Mouse (Mus musculus) intestine, embryonic 14.5 days (tissue): Measurements from ENCODE around the gene Zc3h7b. TPM values are rescaled to one million over a fixed set of nuclear protein-coding genes. Genes with fewer than 3 reads are reported as not detected.

Experiments
- ATAC-seq: fragments of 200-750 bp; cut with Nextera tagmentation; replicated peaks from 2 replicates; pipeline ENCODE4 v1.8.0; 2017; ENCODE audit warnings: low read depth, moderate number of reproducible peaks, moderate TSS enrichment, moderate library complexity; ENCODE audit not compliant: low FRiP score, low TSS enrichment
- DNase-seq: peaks from one replicate; pipeline ENCODE4 v3.0.0-alpha.2; 2018; ENCODE audit warnings: low spot score
- H3K27ac ChIP-seq: fragments of 300-500 bp; sonication (generic); 2 replicates; pipeline ENCODE4 v1.5.1; 2014; ENCODE audit warnings: low read depth, mild to moderate bottlenecking, control low read depth
- H3K27me3 ChIP-seq: fragments of 300-500 bp; sonication (generic); replicated peaks from 2 replicates; pipeline ENCODE4 v1.6.1; 2014; ENCODE audit warnings: low read length, control low read depth; ENCODE audit not compliant: control insufficient read depth, insufficient read depth
- H3K36me3 ChIP-seq: fragments of 300-500 bp; sonication (generic); 2 replicates; pipeline ENCODE4 v1.6.1; 2014; ENCODE audit warnings: low read length, control low read depth; ENCODE audit not compliant: control insufficient read depth, insufficient read depth
- H3K4me1 ChIP-seq: fragments of 300-500 bp; sonication (generic); replicated peaks from 2 replicates; pipeline ENCODE4 v1.6.1; 2014; ENCODE audit warnings: low read length, control low read depth, mixed read lengths; ENCODE audit not compliant: control insufficient read depth, insufficient read depth
- H3K4me2 ChIP-seq: fragments of 300-500 bp; sonication (generic); 2 replicates; pipeline ENCODE4 v1.6.1; 2014; ENCODE audit warnings: low read length
- H3K4me3 ChIP-seq: fragments of 300-500 bp; sonication (generic); 2 replicates; pipeline ENCODE4 v1.5.1; 2014; ENCODE audit warnings: low read depth, low read length, control low read depth, mixed read lengths
- H3K9ac ChIP-seq: fragments of 300-500 bp; sonication (generic); 2 replicates; pipeline ENCODE4 v1.6.1; 2014; ENCODE audit warnings: mild to moderate bottlenecking, low read length
- H3K9me3 ChIP-seq: fragments of 300-500 bp; sonication (generic); 2 replicates; pipeline ENCODE4 v1.6.1; 2016; ENCODE audit warnings: low read length, control low read depth; ENCODE audit not compliant: control insufficient read depth
- WGBS: fragments of 180-500 bp; shearing (Covaris S2); extraction: QIAGEN DNeasy Blood & Tissue Kit; methylation state at CpG from one replicate; pipeline ENCODE4 v1.1.7; 2014; 5-methylcytosine and 5-hydroxymethylcytosine counted together
- polyA plus RNA-seq: library from polyadenylated mRNA; unstranded; fragments of >200 nt; fragmentation: Nextera tagmentation; extraction: Ambion mirVana; gene quantifications from 2 replicates; pipeline ENCODE4 v1.2.1, GENCODE M21; 2014

Zc3h7b gene
- polyA plus RNA-seq, 1 experiment from 2014 or later: 31.2 TPM

GRCm38 (mm10) chr15:81822631-81823030 lies 77.8 kb downstream of the Zc3h7b start:
- Histone ChIP-seq H3K9me3 (no peaks in the 10 kb centered on the region), H3K36me3 (peaks cover 69% of the 10 kb centered on the region), H3K27me3 (no peaks in the 10 kb centered on the region), H3K4me3 (no peak overlapping the region), H3K9ac (no peak overlapping the region), H3K27ac (no peak overlapping the region), H3K4me2 (no peak overlapping the region), H3K4me1 (no peaks in the 10 kb centered on the region)
- 81% methylated on average over 3 of the region's 3 CpGs for WGBS
- ATAC-seq (no peak), DNase-seq (no peak)

- no peak for ATAC-seq
- Histone ChIP-seq H3K9me3 (no peaks in the 10 kb centered on the region), H3K27me3 (no peaks in the 10 kb centered on the region), H3K9ac (no peak overlapping the region), H3K4me3 (no peak overlapping the region), H3K27ac (no peak overlapping the region), H3K36me3 (peaks cover 60% of the 10 kb centered on the region), H3K4me2 (no peak overlapping the region), H3K4me1 (no peaks in the 10 kb centered on the region)
- no peak for DNase-seq
- WGBS: 69% methylated on average over 3 of the region's 3 CpGs
Measured at GRCm38 (mm10) chr15:81824832-81825231, 80.0 kb downstream of the Zc3h7b start.

GRCm38 (mm10) chr15:81828426-81829207 lies 83.8 kb downstream of the Zc3h7b start:
- 89% methylated on average over 7 of the region's 7 CpGs for WGBS
- Histone ChIP-seq H3K4me3 (no peak overlapping the region), H3K27me3 (no peaks in the 10 kb centered on the region), H3K9ac (no peak overlapping the region), H3K27ac (no peak overlapping the region), H3K4me2 (no peak overlapping the region), H3K4me1 (no peaks in the 10 kb centered on the region), H3K36me3 (peaks cover 31% of the 10 kb centered on the region), H3K9me3 (no peaks in the 10 kb centered on the region)
- DNase-seq: no peak
- no peak for ATAC-seq

GRCm38 (mm10) chr15:81829208-81829580 lies 84.3 kb downstream of the Zc3h7b start:
- WGBS: 57% methylated on average over 2 of the region's 2 CpGs
- H3K9me3 ChIP-seq: no peaks in the 10 kb centered on the region
- no peak overlapping the region for H3K4me2 ChIP-seq
- no peak overlapping the region for H3K4me3 ChIP-seq
- no peak for DNase-seq
- no peak for ATAC-seq
- no peak overlapping the region for H3K9ac ChIP-seq
- H3K27me3 ChIP-seq: no peaks in the 10 kb centered on the region
- H3K36me3 ChIP-seq: peaks cover 25% of the 10 kb centered on the region
- no peak overlapping the region for H3K27ac ChIP-seq
- no peaks in the 10 kb centered on the region for H3K4me1 ChIP-seq

GRCm38 (mm10) chr15:81830530-81830929 lies 85.7 kb downstream of the Zc3h7b start:
- WGBS: 86% methylated on average over 4 of the region's 4 CpGs
- H3K36me3 ChIP-seq: peaks cover 12% of the 10 kb centered on the region

GRCm38 (mm10) chr15:81831136-81831825 lies 86.4 kb downstream of the Zc3h7b start:
- ATAC-seq (peak; percentile 82), DNase-seq (peak; percentile 92)
- Histone ChIP-seq H3K27me3 (no peaks in the 10 kb centered on the region), H3K4me2 (peak overlapping the region; percentile 36), H3K36me3 (peaks cover 5% of the 10 kb centered on the region; the same call in 1 of the 2 replicates), H3K4me1 (peaks cover 8% of the 10 kb centered on the region; the same call in 1 of the 2 replicates), H3K4me3 (no peak overlapping the region), H3K9ac (no peak overlapping the region), H3K9me3 (no peaks in the 10 kb centered on the region), H3K27ac (no peak overlapping the region)
- WGBS: 15% methylated on average over 24 of the region's 24 CpGs

More at GRCm38 (mm10) chr15:81830530-81830929, 85.7 kb downstream of the Zc3h7b start:
- H3K27me3 ChIP-seq: no peaks in the 10 kb centered on the region
- no peak overlapping the region for H3K9ac ChIP-seq
- no peak overlapping the region for H3K27ac ChIP-seq
- 0 out of 2 replicates have a peak, but pooled peaks cover 2% of the 10 kb centered on the region for H3K4me1 ChIP-seq
- no peak overlapping the region for H3K4me2 ChIP-seq
- DNase-seq (no peak), ATAC-seq (no peak)
- H3K4me3 ChIP-seq: no peak overlapping the region
- no peaks in the 10 kb centered on the region for H3K9me3 ChIP-seq

GRCm38 (mm10) chr15:81832219-81832618 lies 87.4 kb downstream of the Zc3h7b start:
- peaks cover 8% of the 10 kb centered on the region; the same call in 1 of the 2 replicates for H3K4me1 ChIP-seq
- H3K27me3 ChIP-seq: no peaks in the 10 kb centered on the region
- 0 out of 2 replicates have a peak, but pooled peaks cover 4% of the 10 kb centered on the region for H3K36me3 ChIP-seq
- H3K4me3 ChIP-seq: no peak overlapping the region
- no peak overlapping the region for H3K27ac ChIP-seq
- DNase-seq (no peak), ATAC-seq (no peak)
- H3K9ac ChIP-seq: no peak overlapping the region
- no peaks in the 10 kb centered on the region for H3K9me3 ChIP-seq
- WGBS: 74% methylated on average over 3 of the region's 3 CpGs
- H3K4me2 ChIP-seq: no peak overlapping the region

GRCm38 (mm10) chr15:81833481-81833880 lies 88.6 kb downstream of the Zc3h7b start:
- ATAC-seq (no peak), DNase-seq (no peak)
- H3K4me3 ChIP-seq: no peak overlapping the region
- H3K4me2 ChIP-seq: no peak overlapping the region
- no peak overlapping the region for H3K9ac ChIP-seq
- no peaks in the 10 kb centered on the region for H3K36me3 ChIP-seq
- H3K27ac ChIP-seq: no peak overlapping the region
- WGBS: 76% methylated on average over 4 of the region's 4 CpGs
- peaks cover 8% of the 10 kb centered on the region; the same call in 1 of the 2 replicates for H3K4me1 ChIP-seq
- H3K9me3 ChIP-seq: no peaks in the 10 kb centered on the region
- no peaks in the 10 kb centered on the region for H3K27me3 ChIP-seq
